Mouse (Mus musculus): ENCODE measurements at regions not wholly inside any gene's neighbourhood (a gene's known extent, or its start where the extent isn't known, plus 50 kb on each side); places are given as distances from the start of the nearest gene placed in this dataset.
"Not testable (repeated sequence)": the region's sequence is repeated elsewhere in the genome, so short reads cannot be mapped to it uniquely, and the experiment has no call there.

- no peak for DNase-seq (ENCODE audit: extremely low spot score, low read depth, low spot score)
Measured at GRCm38 (mm10) chr6:89125916-89126315, 223.9 kb downstream of the Tpra1 start.

- DNase-seq (ENCODE audit: extremely low spot score, low read depth, low spot score) = not testable (repeated sequence)
Measured at GRCm38 (mm10) chr6:89128141-89128540, 226.1 kb downstream of the Tpra1 start.

GRCm38 (mm10) chr6:89140469-89140868 lies 222.0 kb downstream of the Plxna1 start:
- no peak for DNase-seq (ENCODE audit: extremely low spot score, low read depth, low spot score)

- no peak for DNase-seq (ENCODE audit: extremely low spot score, low read depth, low spot score)
Measured at GRCm38 (mm10) chr6:89153027-89153662, 209.3 kb downstream of the Plxna1 start.

GRCm38 (mm10) chr6:89157501-89157900 lies 204.9 kb downstream of the Plxna1 start:
- DNase-seq (ENCODE audit: extremely low spot score, low read depth, low spot score) = no peak

- DNase-seq (ENCODE audit: extremely low spot score, low read depth, low spot score) = no peak
Measured at GRCm38 (mm10) chr6:89160051-89160450, 202.4 kb downstream of the Plxna1 start.

GRCm38 (mm10) chr6:89161746-89162145 lies 200.7 kb downstream of the Plxna1 start:
- DNase-seq (ENCODE audit: extremely low spot score, low read depth, low spot score) = no peak

GRCm38 (mm10) chr6:89169520-89169919 lies 192.9 kb downstream of the Plxna1 start:
- no peak for DNase-seq (ENCODE audit: extremely low spot score, low read depth, low spot score)

GRCm38 (mm10) chr6:89184920-89185319 lies 177.5 kb downstream of the Plxna1 start:
- not testable (repeated sequence) for DNase-seq (ENCODE audit: extremely low spot score, low read depth, low spot score)

GRCm38 (mm10) chr6:89200514-89201284 lies 161.7 kb downstream of the Plxna1 start:
- DNase-seq (ENCODE audit: extremely low spot score, low read depth, low spot score) = not testable (repeated sequence)

GRCm38 (mm10) chr6:89215021-89215420 lies 147.4 kb downstream of the Plxna1 start:
- no peak for DNase-seq (ENCODE audit: extremely low spot score, low read depth, low spot score)

- peak; percentile 5 for DNase-seq (ENCODE audit: extremely low spot score, low read depth, low spot score)
Measured at GRCm38 (mm10) chr6:89235416-89236075, 126.9 kb downstream of the Plxna1 start.

GRCm38 (mm10) chr6:89236226-89236625 lies 126.2 kb downstream of the Plxna1 start:
- DNase-seq (ENCODE audit: extremely low spot score, low read depth, low spot score) = no peak

- no peak for DNase-seq (ENCODE audit: extremely low spot score, low read depth, low spot score)
Measured at GRCm38 (mm10) chr6:89236892-89237646, 125.4 kb downstream of the Plxna1 start.

GRCm38 (mm10) chr6:89238871-89239270 lies 123.5 kb downstream of the Plxna1 start:
- no peak for DNase-seq (ENCODE audit: extremely low spot score, low read depth, low spot score)

GRCm38 (mm10) chr6:89239511-89239910 lies 122.9 kb downstream of the Plxna1 start:
- DNase-seq (ENCODE audit: extremely low spot score, low read depth, low spot score) = no peak

- no peak for DNase-seq (ENCODE audit: extremely low spot score, low read depth, low spot score)
Measured at GRCm38 (mm10) chr6:89240168-89240705, 122.2 kb downstream of the Plxna1 start.

GRCm38 (mm10) chr6:89242371-89243288 lies 119.8 kb downstream of the Plxna1 start:
- peak; percentile 26 for DNase-seq (ENCODE audit: extremely low spot score, low read depth, low spot score)

- DNase-seq (ENCODE audit: extremely low spot score, low read depth, low spot score) = no peak
Measured at GRCm38 (mm10) chr6:89245506-89245905, 116.9 kb downstream of the Plxna1 start.

GRCm38 (mm10) chr6:89246261-89246660 lies 116.2 kb downstream of the Plxna1 start:
- DNase-seq (ENCODE audit: extremely low spot score, low read depth, low spot score) = no peak

Data from hindlimb bud, embryonic 11.5 days (tissue).